Mouse (Mus musculus) lung, adult 2 months (tissue): ENCODE data around the gene Tctn3.

Experiments
- CTCF ChIP-seq: fragments of 200-500 bp; IDR thresholded peaks from 2 replicates; pipeline ENCODE4 v1.5.1; 2011; ENCODE audit warnings: mild to moderate bottlenecking, low read length, control low read depth; ENCODE audit not compliant: insufficient read depth
- POLR2A ChIP-seq: fragments of 200-500 bp; IDR thresholded peaks from 2 replicates; pipeline ENCODE4 v1.6.1; 2011; ENCODE audit warnings: low read depth, mild to moderate bottlenecking, control low read depth, low read length, borderline replicate concordance; ENCODE audit errors: extremely low read depth

DNA sequence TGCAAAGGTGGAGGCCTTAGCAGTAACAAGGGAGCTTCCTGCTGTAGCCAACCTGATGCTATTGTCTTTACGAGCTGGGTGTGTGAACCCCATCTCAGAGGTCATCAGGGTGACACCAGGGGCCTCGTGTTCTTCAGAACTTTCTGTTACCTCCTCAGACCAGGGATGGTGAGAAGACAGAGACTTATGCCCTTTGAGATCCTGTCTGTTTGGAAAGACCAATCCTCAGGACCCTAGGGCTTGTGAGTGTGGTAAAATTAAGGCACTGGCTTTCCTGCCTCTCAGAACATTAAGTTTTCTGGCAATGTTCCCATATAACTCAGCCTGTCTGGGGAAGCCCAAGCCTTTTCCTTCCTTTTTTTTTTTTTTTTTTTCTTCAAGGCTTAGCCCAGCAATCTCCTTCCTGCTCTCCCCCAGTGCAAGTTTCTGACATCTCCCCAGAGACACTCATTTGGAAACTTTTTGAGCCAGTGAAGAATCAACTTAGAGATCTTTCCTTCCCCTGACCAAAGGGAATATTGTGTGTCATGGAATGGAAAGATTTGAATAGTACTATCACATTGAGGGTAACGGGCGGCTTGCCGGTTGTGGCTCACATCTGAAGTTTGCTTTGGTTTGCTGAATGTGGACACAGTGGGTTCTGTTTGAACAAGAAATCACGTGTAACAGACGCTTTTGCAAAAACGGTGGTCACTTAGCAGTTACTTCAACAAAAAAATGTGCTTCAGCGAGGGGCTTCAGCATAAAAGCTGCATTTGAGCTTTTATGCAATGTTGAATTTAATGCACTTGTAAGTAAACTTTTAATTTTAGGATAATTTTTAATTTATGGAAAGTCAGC, 35.5 kb upstream of the Tctn3 start:
- TF ChIP-seq CTCF (no peak), POLR2A (no peak)
